17 mouse cellular contexts compared by ENCODE assay signal in genomic region chr3:57302886-57303285, GRCm38 (mm10).
"Had no signal": no experiment of that assay in that cellular context is flagged by ENCODE, and none has a peak within 500 bp of the region (broad histone marks: within the 10 kb centered on the region; RNA-seq: fewer than 3 reads in every experiment).

No protein-coding gene starts in this region.

- DNase-seq: kidney, adult 8-10 months; kidney, postnatal 10 days; kidney, postnatal 36 days; left cerebral cortex, postnatal 4 days; lung, adult 18-20 months; lung, postnatal 36 days; thymus, adult 18-20 months; thymus, postnatal 36 days had no signal

- H3K27ac ChIP-seq: kidney, embryonic 15.5 days; limb, embryonic 15.5 days; liver, embryonic 12.5 days; liver, embryonic 15.5 days; lung, embryonic 15.5 days; midbrain, embryonic 10.5 days; midbrain, embryonic 13.5 days had no signal

- H3K4me3 ChIP-seq: kidney, embryonic 15.5 days; limb, embryonic 15.5 days; liver, embryonic 12.5 days; liver, embryonic 15.5 days; lung, embryonic 15.5 days; megakaryocyte, embryonic 14.5 days; midbrain, embryonic 10.5 days; midbrain, embryonic 13.5 days had no signal

- H3K27me3 ChIP-seq: kidney, embryonic 15.5 days; limb, embryonic 15.5 days; liver, embryonic 12.5 days; liver, embryonic 15.5 days; lung, embryonic 15.5 days; megakaryocyte, embryonic 14.5 days; midbrain, embryonic 13.5 days had no signal

- H3K36me3 ChIP-seq: kidney, embryonic 15.5 days; limb, embryonic 15.5 days; liver, embryonic 12.5 days; liver, embryonic 15.5 days; lung, embryonic 15.5 days; midbrain, embryonic 10.5 days; midbrain, embryonic 13.5 days had no signal

- ATAC-seq: liver, embryonic 12.5 days; midbrain, embryonic 13.5 days; midbrain, embryonic 16.5 days had no signal

- H3K9me3 ChIP-seq: kidney, embryonic 15.5 days; limb, embryonic 15.5 days; liver, embryonic 12.5 days; liver, embryonic 15.5 days; lung, embryonic 15.5 days; midbrain, embryonic 10.5 days; midbrain, embryonic 13.5 days had no signal

- H3K9ac ChIP-seq: kidney, embryonic 15.5 days; limb, embryonic 15.5 days; liver, embryonic 12.5 days; liver, embryonic 15.5 days; lung, embryonic 15.5 days; midbrain, embryonic 13.5 days had no signal

- H3K4me2 ChIP-seq: kidney, embryonic 15.5 days; limb, embryonic 15.5 days; liver, embryonic 12.5 days; liver, embryonic 15.5 days; lung, embryonic 15.5 days; midbrain, embryonic 13.5 days had no signal

- H3K4me1 ChIP-seq: liver, embryonic 12.5 days; liver, embryonic 15.5 days; lung, embryonic 15.5 days; megakaryocyte, embryonic 14.5 days; midbrain, embryonic 10.5 days; midbrain, embryonic 13.5 days had no signal
